Mouse (Mus musculus) E14TG2a.4 (cell line): ENCODE measurements around the gene Golt1b.

Experiments used
- CTCF ChIP-seq: conservative IDR thresholded peaks from 2 replicates; pipeline ENCODE4 v1.5.1; 2014; ENCODE audit warnings: low read length
- NANOG ChIP-seq: IDR thresholded peaks from 2 replicates; pipeline ENCODE4 v1.6.1; 2014; ENCODE audit warnings: borderline replicate concordance, low read length, mixed read lengths

DNA sequence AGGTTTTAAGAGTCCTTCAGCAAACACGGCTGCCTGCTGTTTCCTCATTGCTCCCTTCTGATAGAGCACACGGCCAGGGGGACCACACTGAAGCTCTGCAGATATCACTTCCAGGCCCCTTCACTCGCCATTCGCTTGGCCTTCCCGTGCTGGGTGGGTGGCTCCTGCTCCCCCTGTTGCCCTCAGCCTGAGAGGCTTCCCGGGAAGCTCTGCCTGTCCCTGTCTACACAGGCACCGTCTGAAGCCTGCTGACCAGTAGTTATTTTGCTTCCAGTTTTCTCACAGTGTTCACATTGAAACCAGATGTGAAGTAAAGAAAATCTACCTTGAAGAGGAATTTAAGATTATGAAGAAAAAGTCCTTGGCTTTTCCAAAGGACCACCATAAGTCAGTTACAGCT is 29.9 kb upstream of the Golt1b start:
- TF ChIP-seq CTCF, result no peak
- no peak for TF ChIP-seq NANOG
